Mouse (Mus musculus): Measurements from ENCODE around the gene Hlcs. TPM values are rescaled to one million over a fixed set of nuclear protein-coding genes. Genes with fewer than 3 reads are reported as not detected.
A peak's percentile ranks its signal among the peaks of the same experiment; 100 is the strongest.

The Hlcs gene
- polyA plus RNA-seq, 1 experiment from 2014 or later: 11.9 TPM

DNA sequence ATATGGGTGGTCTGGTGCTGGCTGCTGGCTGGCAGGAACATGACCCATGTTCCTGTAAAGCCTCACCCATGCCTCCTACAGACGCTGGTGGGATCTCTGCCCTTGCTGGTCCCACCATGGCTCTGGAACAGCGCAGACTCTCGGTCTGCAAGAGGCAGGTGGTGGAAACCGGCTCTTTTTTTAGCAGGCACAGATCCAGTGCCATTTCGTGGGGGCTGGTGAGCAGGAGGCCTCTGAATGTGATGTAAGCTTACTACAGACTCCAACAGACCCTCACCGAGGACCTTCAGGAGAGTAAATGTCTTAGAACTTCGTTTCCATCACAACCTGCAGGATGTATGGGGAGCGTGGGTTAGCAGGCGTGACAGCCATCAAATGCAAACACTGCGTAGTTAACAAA is 172.6 kb downstream of the Hlcs start:
- Histone ChIP-seq H3K36me3 (no peaks in the 10 kb centered on the region), H3K27me3 (peaks cover 68% of the 10 kb centered on the region), H3K4me2 (no peak overlapping the region), H3K4me1 (replicated peaks) (peaks cover 35% of the 10 kb centered on the region), H3K9me3 (0 out of 2 replicates have a peak, but pooled peaks cover 4% of the 10 kb centered on the region), H3K9ac (replicated peaks) (no peak overlapping the region), H3K27ac (no peak overlapping the region), H3K4me3 (replicated peaks) (no peak overlapping the region)
- ATAC-seq (ENCODE audit: insufficient number of reproducible peaks, insufficient read depth, low FRiP score, low TSS enrichment, low read depth): no peak
- 45% methylated on average over 10 of the region's 10 CpGs for WGBS

DNA sequence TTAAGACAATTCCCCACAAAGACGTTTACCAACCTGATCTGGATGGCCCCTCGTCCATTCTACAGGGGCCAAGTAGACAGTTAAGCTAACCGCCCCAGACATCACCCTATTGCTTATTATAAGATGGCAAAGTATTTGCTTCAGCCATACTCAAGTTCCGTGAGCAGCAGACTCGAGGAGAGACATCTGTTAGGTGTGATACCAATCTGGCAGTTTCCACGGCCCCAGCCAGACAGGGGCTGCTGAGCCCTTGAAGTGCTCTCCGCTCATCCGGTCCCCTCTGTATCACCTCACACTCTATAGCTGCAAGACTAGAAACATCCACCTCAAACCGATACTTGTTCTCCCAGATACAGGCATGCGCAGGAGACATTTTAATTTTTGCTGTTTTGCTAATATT is 179.2 kb downstream of the Hlcs start:
- Histone ChIP-seq H3K9ac (replicated peaks) (no peak overlapping the region), H3K27ac (no peak overlapping the region), H3K36me3 (no peaks in the 10 kb centered on the region; the same call in 1 of the 2 replicates), H3K27me3 (peaks cover 50% of the 10 kb centered on the region), H3K4me2 (no peak overlapping the region), H3K4me3 (replicated peaks) (no peak overlapping the region), H3K4me1 (replicated peaks) (no peaks in the 10 kb centered on the region), H3K9me3 (0 out of 2 replicates have a peak, but pooled peaks cover 4% of the 10 kb centered on the region)
- no peak for ATAC-seq (ENCODE audit: insufficient number of reproducible peaks, insufficient read depth, low FRiP score, low TSS enrichment, low read depth)
- 73% methylated on average over 10 of the region's 10 CpGs for WGBS

DNA sequence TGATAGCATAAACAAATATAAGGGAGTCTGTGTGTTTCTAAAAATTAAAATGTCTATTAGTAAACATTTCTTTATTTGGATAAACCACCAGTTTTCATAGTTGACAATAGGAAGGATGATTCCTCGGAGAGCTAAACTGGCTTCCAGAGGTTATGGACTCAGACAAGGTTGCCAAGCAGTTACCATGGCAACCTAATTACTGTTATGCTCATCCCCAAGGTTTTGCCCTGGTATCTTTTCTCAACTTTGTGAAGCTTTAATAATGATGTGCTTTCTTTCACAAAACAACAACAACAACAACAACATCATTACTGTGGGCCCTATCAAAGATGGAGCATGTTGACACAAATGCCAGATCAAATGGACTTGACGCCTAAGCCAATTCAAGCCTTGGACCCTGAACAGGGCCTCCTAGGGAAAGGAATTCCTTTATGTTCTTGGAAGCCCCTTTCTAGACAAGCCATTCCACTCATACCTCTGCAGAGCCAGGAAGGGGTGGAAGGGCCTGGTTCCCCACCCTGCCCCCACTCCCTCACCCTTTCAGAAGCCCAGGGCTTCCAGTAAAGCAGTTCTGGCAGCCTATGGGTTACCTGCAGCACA is 185.0 kb downstream of the Hlcs start:
- Histone ChIP-seq H3K27ac (no peak overlapping the region), H3K36me3 (no peaks in the 10 kb centered on the region; the same call in 1 of the 2 replicates), H3K9ac (replicated peaks) (no peak overlapping the region), H3K4me3 (replicated peaks) (no peak overlapping the region), H3K9me3 (no peaks in the 10 kb centered on the region), H3K27me3 (peaks cover 77% of the 10 kb centered on the region), H3K4me2 (no peak overlapping the region), H3K4me1 (replicated peaks) (peaks cover 20% of the 10 kb centered on the region)
- 60% methylated on average over 2 of the region's 2 CpGs for WGBS
- no peak; the same call in 1 of the 2 replicates for ATAC-seq (ENCODE audit: insufficient number of reproducible peaks, insufficient read depth, low FRiP score, low TSS enrichment, low read depth)

DNA sequence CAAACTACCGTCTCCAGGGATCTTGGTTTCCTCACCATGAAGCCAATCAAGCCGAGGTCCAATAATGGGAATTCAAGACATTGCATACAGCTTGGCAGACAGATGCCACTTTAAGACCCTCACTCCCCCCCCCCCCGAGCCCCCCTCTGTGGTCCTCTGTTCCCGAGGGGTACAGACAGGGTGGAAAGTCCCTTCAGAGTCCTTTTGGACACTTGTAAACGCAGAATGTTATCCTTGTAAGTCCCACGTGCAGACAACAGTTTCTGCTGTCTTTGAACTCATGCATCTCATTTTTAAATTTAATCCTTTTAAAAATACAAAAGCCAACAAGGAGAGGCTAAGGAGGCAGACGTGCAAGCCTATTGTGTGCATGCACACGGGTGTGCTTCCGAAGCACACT is 187.2 kb downstream of the Hlcs start:
- peak overlapping the region; percentile 94 for H3K4me2 ChIP-seq
- H3K36me3 ChIP-seq: no peaks in the 10 kb centered on the region
- H3K27ac ChIP-seq: no peak overlapping the region
- no peak overlapping the region for H3K9ac ChIP-seq (replicated peaks)
- H3K4me3 ChIP-seq (replicated peaks): peak overlapping the region; percentile 50; the same call in 1 of the 2 replicates
- no peak for ATAC-seq (ENCODE audit: insufficient number of reproducible peaks, insufficient read depth, low FRiP score, low TSS enrichment, low read depth)
- no peaks in the 10 kb centered on the region for H3K9me3 ChIP-seq
- peaks cover 23% of the 10 kb centered on the region for H3K4me1 ChIP-seq (replicated peaks)
- WGBS: 35% methylated on average over 9 of the region's 9 CpGs
- peaks cover 82% of the 10 kb centered on the region for H3K27me3 ChIP-seq

DNA sequence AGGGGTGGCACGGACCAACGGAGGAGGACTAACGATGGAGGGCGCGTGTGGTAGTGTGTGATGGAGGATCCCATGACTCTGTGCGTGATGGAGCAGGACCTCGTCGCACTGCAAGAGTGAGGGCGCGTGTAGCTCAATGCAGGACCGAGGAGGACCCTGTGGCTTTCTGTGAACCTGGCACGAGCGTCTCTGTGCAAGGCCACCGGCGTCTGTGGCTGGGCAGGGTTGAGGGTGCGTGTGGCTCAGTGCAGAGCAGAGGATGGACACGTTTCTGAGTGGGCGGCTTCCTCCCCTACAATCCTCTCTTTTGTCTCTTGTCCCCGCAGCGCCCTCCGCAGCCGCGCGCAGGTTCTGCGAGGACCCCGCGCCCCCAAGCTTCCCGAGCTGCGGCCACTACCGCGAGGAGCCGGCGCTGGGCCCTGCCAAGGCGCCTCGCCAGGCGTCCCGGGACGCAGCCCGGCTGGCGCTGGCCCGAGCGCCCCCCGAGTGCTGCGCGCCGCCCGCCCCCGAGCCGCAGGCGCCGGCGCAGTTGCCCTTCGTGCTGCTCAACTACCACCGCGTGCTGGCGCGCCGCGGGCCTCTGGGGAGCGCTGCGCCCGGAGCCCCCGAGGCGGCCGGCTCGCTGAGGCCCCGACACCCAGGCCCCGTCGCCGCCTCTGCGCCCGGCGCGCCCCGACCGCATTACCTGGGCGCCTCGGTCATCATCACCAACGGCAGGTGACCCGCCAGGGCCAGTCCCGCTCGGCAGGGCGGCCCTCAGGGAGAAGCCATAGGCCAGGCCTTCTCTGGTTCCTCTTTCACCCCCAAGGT is 188.0 kb downstream of the Hlcs start:
- WGBS: 2% methylated on average over 81 of the region's 83 CpGs
- Histone ChIP-seq H3K4me1 (replicated peaks) (peaks cover 31% of the 10 kb centered on the region), H3K9me3 (no peaks in the 10 kb centered on the region), H3K4me2 (peak overlapping the region; percentile 94), H3K27ac (no peak overlapping the region), H3K36me3 (no peaks in the 10 kb centered on the region), H3K9ac (replicated peaks) (peak overlapping the region; percentile 70), H3K27me3 (peaks cover 81% of the 10 kb centered on the region), H3K4me3 (replicated peaks) (peak overlapping the region; percentile 50)
- peak; percentile 50; the same call in 1 of the 2 replicates for ATAC-seq (ENCODE audit: insufficient number of reproducible peaks, insufficient read depth, low FRiP score, low TSS enrichment, low read depth)

DNA sequence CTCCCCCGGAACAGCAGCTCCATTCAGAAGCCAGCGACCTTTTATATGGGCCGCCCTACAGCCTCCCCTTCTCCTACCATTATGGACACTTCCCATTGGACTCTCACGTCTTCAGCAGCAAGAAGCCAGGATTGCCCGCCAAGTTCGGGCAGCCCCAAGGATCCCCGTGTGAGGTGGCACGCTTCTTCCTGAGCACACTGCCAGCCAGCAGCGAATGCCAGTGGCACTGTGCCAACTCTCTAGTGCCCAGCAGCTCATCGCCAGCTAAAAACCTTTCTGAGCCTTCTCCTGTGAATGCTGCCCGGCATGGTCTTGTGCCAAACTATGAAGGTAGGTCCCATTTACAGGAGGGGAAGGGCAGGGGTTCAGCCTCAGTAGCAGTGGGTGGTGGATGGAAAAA is 190.1 kb downstream of the Hlcs start:
- Histone ChIP-seq H3K9ac (replicated peaks) (no peak overlapping the region), H3K4me2 (no peak overlapping the region), H3K4me3 (replicated peaks) (no peak overlapping the region), H3K9me3 (no peaks in the 10 kb centered on the region), H3K4me1 (replicated peaks) (peaks cover 33% of the 10 kb centered on the region), H3K27ac (no peak overlapping the region), H3K36me3 (no peaks in the 10 kb centered on the region), H3K27me3 (peaks cover 94% of the 10 kb centered on the region)
- ATAC-seq (ENCODE audit: insufficient number of reproducible peaks, insufficient read depth, low FRiP score, low TSS enrichment, low read depth): no peak
- WGBS: 81% methylated on average over 11 of the region's 11 CpGs

DNA sequence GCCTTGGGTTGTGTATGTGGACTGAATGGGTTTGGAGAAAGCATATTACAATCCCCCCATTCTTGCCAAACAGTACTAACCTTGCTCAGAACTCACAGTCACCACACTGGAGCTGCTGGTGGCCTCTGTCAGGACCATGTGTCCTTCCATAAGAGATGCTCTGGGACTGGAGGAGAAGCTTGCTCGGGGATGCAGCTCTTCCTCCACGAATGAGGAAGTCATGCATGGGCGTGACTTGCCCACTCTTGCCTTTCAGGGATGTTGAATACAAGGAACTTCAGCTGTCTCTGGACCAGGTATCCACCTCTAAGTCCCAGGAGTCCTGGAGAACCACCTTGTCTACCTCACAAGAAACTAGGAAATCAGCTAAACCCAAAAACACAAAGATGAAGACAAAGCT is 191.0 kb downstream of the Hlcs start:
- no peak for ATAC-seq (ENCODE audit: insufficient number of reproducible peaks, insufficient read depth, low FRiP score, low TSS enrichment, low read depth)
- Histone ChIP-seq H3K4me2 (no peak overlapping the region), H3K4me1 (replicated peaks) (peaks cover 33% of the 10 kb centered on the region), H3K9ac (replicated peaks) (no peak overlapping the region), H3K36me3 (no peaks in the 10 kb centered on the region), H3K9me3 (no peaks in the 10 kb centered on the region), H3K27ac (no peak overlapping the region), H3K27me3 (peaks cover 97% of the 10 kb centered on the region), H3K4me3 (replicated peaks) (no peak overlapping the region)
- WGBS: 81% methylated on average over 3 of the region's 3 CpGs

DNA sequence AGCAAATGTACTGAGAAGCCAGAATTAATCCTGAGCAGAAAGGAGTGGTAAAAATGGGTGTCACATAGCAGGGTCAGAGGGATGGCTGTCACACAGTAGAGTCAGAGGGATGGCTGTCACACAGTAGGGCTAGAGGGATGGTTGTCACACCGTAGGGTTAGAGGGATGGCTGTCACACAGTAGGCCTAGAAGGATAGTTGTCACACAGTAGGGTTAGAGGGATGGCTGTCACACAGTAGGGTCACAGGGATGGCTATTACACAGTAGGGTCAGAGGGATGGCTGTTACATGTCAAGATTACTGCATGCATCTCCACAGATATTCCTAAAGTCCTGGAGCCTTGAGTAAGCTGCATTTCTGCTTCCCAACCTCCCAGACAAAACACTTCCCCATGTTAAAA is 195.0 kb downstream of the Hlcs start:
- H3K27me3 ChIP-seq: peaks cover 90% of the 10 kb centered on the region
- no peak overlapping the region for H3K27ac ChIP-seq
- H3K4me3 ChIP-seq (replicated peaks): no peak overlapping the region
- H3K9me3 ChIP-seq: no peaks in the 10 kb centered on the region
- WGBS: 90% methylated on average over 1 of the region's 1 CpGs
- H3K4me2 ChIP-seq: no peak overlapping the region
- H3K9ac ChIP-seq (replicated peaks): no peak overlapping the region
- no peaks in the 10 kb centered on the region for H3K36me3 ChIP-seq
- peaks cover 18% of the 10 kb centered on the region for H3K4me1 ChIP-seq (replicated peaks)
- ATAC-seq (ENCODE audit: insufficient number of reproducible peaks, insufficient read depth, low FRiP score, low TSS enrichment, low read depth): no peak

DNA sequence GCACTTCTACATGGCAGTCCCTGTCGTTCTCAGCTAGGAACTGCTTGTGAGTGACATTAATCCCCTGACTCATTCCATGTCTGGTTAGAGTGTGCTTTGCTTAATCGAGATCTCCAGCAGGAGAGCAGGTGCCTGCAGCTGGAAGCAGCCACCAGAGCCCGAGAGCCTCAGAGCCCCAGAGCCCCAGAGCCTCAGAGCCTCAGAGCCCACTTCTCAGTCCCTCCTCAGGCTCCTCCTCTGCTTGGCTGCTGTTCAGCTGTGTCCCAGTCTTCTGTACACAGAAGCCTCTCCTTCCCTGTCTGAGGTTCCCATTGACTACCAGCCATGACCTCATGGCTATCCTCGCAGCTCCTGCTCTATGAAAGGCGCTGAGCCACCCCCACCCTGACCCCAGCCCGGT is 196.0 kb downstream of the Hlcs start:
- ATAC-seq (ENCODE audit: insufficient number of reproducible peaks, insufficient read depth, low FRiP score, low TSS enrichment, low read depth): no peak

DNA sequence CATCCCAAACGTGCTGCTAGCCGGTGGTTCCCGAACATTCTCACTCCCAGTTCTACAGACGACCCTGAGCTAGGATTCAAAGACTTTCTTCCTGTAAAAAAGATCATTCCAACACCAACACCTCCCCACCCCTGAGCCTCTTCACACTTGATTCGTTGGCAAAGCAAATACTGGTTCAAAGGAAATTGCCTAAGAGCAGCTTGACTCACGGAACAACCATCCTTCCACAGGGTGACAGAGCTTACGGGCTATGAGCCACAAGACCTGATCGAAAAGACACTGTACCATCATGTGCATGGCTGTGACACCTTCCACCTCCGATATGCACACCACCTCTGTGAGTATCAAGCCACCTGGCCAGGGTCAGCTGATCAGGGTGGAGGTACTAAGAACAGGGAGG is 198.7 kb downstream of the Hlcs start:
- WGBS: 71% methylated on average over 9 of the region's 9 CpGs

More for the DNA sequence above, 196.0 kb downstream of the Hlcs start:
- Histone ChIP-seq H3K9ac (replicated peaks) (no peak overlapping the region), H3K4me1 (replicated peaks) (peaks cover 18% of the 10 kb centered on the region), H3K9me3 (no peaks in the 10 kb centered on the region), H3K27ac (no peak overlapping the region), H3K36me3 (no peaks in the 10 kb centered on the region), H3K27me3 (peaks cover 90% of the 10 kb centered on the region), H3K4me3 (replicated peaks) (no peak overlapping the region), H3K4me2 (no peak overlapping the region)
- 70% methylated on average over 6 of the region's 6 CpGs for WGBS

DNA sequence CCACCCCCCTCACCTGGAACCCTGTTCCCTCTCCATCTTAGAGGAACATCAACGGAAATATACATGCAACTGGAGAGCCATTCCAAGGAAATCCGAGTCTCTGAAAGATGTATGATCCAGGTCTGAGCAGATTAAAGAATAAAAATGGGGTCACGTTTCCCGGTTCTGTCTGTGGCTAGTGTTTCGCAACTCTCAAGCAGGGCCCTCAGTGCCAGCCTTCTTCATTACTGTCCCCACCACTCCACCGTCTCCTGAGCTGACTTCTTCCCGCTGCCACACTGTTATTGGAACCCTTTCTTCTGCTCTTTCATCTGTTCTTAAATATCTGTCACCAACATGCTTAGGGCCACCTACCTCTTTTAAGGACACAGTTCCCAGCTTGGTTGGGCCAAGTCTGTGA is 200.2 kb downstream of the Hlcs start:
- H3K9ac ChIP-seq (replicated peaks): no peak overlapping the region
- no peak overlapping the region for H3K4me2 ChIP-seq
- no peak overlapping the region for H3K4me3 ChIP-seq (replicated peaks)
- 79% methylated on average over 7 of the region's 7 CpGs for WGBS
- no peaks in the 10 kb centered on the region for H3K36me3 ChIP-seq
- H3K27me3 ChIP-seq: peaks cover 69% of the 10 kb centered on the region
- no peak overlapping the region for H3K27ac ChIP-seq
- no peak for ATAC-seq (ENCODE audit: insufficient number of reproducible peaks, insufficient read depth, low FRiP score, low TSS enrichment, low read depth)
- no peaks in the 10 kb centered on the region for H3K9me3 ChIP-seq
- no peaks in the 10 kb centered on the region for H3K4me1 ChIP-seq (replicated peaks)

More for the DNA sequence above, 198.7 kb downstream of the Hlcs start:
- Histone ChIP-seq H3K4me3 (replicated peaks) (no peak overlapping the region), H3K27ac (no peak overlapping the region), H3K9ac (replicated peaks) (no peak overlapping the region), H3K4me1 (replicated peaks) (no peaks in the 10 kb centered on the region), H3K27me3 (peaks cover 81% of the 10 kb centered on the region), H3K9me3 (no peaks in the 10 kb centered on the region), H3K4me2 (no peak overlapping the region), H3K36me3 (no peaks in the 10 kb centered on the region)
- ATAC-seq (ENCODE audit: insufficient number of reproducible peaks, insufficient read depth, low FRiP score, low TSS enrichment, low read depth): no peak

Measured in limb, embryonic 12.5 days (tissue).